Mouse (Mus musculus) lung, adult 10 weeks (tissue): ENCODE results near the gene Gm20518. TPM values are rescaled to one million over a fixed set of nuclear protein-coding genes. Genes with fewer than 3 reads are reported as not detected.

Source experiments
- polyA plus RNA-seq: library from polyadenylated mRNA; stranded (reverse); fragments of 350-450 nt; fragmentation: Illumina TruSeq; extraction: RNeasy Lipid Tissue Mini Kit (QIAGEN cat#74804); gene quantifications from one replicate; pipeline ENCODE4 v1.2.3, GENCODE M21; 2014; ENCODE audit warnings: low read depth, low replicate concordance; ENCODE audit not compliant: insufficient read depth

Gm20518 gene
- polyA plus RNA-seq, result 0.10 TPM

GRCm38 (mm10) chr16:17891567-17891959, at the start of gene Gm20518:
Gene Gm20518 (minus strand): TSS chr16:17891671.

GRCm38 (mm10) chr16:17928087-17928580, 36.7 kb upstream of the Gm20518 start, which contains the start of gene Slc25a1:
Gene Slc25a1 (minus strand): TSS chr16:17928219.

GRCm38 (mm10) chr16:17914307-17915249, 23.1 kb upstream of the Gm20518 start, which contains the start of gene Gsc2:
Gene Gsc2 (minus strand): TSS chr16:17915059.

GRCm38 (mm10) chr16:17911052-17911595, 19.7 kb upstream of the Gm20518 start, which contains the start of gene Ess2:
Gene Ess2 (minus strand): TSS chr16:17911348.

GRCm38 (mm10) chr16:17898462-17898861, 7.0 kb upstream of the Gm20518 start, which contains the start of the genes Dgcr2 and Tssk2:
Gene Dgcr2 (minus strand): TSS chr16:17898562.
Gene Tssk2 (plus strand): TSS chr16:17898637.

GRCm38 (mm10) chr16:17893923-17894322, 2.5 kb upstream of the Gm20518 start, which contains the start of gene Tssk1:
Gene Tssk1 (plus strand): TSS chr16:17894223.

GRCm38 (mm10) chr16:17838051-17838450, 53.4 kb downstream of the Gm20518 start, which contains the start of gene Car15:
Gene Car15 (minus strand): TSS chr16:17838364.

GRCm38 (mm10) chr16:17832821-17833220, 58.6 kb downstream of the Gm20518 start, which contains the start of gene B830017H08Rik:
Gene B830017H08Rik (plus strand): TSS chr16:17833121.

GRCm38 (mm10) chr16:17796971-17797811, 94.3 kb downstream of the Gm20518 start, which contains the start of gene Scarf2:
Gene Scarf2 (plus strand): TSS chr16:17797282.

Other genes starting within 250 kb of the Gm20518 start
- gene Ccdc74a, start 245.2 kb downstream of the Gm20518 start, polyA plus RNA-seq, result 5.2 TPM
- 16.6 TPM for gene Med15, start 158.8 kb downstream of the Gm20518 start, polyA plus RNA-seq
- 18.9 TPM for gene Klhl22, start 132.1 kb downstream of the Gm20518 start, polyA plus RNA-seq
- gene Scarf2, start 94.4 kb downstream of the Gm20518 start, polyA plus RNA-seq, result 31.5 TPM
- not detected for gene B830017H08Rik, start 58.5 kb downstream of the Gm20518 start, polyA plus RNA-seq
- 3.9 TPM for gene Car15, start 53.3 kb downstream of the Gm20518 start, polyA plus RNA-seq
- gene Tssk1, start 2.6 kb upstream of the Gm20518 start, polyA plus RNA-seq, result 0.06 TPM
- 26.6 TPM for gene Dgcr2, start 6.9 kb upstream of the Gm20518 start, polyA plus RNA-seq
- not detected for gene Tssk2, start 7.0 kb upstream of the Gm20518 start, polyA plus RNA-seq
- gene Ess2, start 19.7 kb upstream of the Gm20518 start, polyA plus RNA-seq, result 10.9 TPM
- not detected for gene Gsc2, start 23.4 kb upstream of the Gm20518 start, polyA plus RNA-seq
- 56.6 TPM for gene Slc25a1, start 36.5 kb upstream of the Gm20518 start, polyA plus RNA-seq
- not detected for gene Vpreb2, start 88.8 kb upstream of the Gm20518 start, polyA plus RNA-seq
- 61.9 TPM for gene Dgcr6, start 161.2 kb upstream of the Gm20518 start, polyA plus RNA-seq
- 12.3 TPM for gene Prodh, start 198.5 kb upstream of the Gm20518 start, polyA plus RNA-seq
- gene Rtn4r, start 236.0 kb upstream of the Gm20518 start, polyA plus RNA-seq, result 0.23 TPM